Mouse (Mus musculus) lung, embryonic 15.5 days (tissue): Measurements from ENCODE around the gene Masp2. TPM values are rescaled to one million over a fixed set of nuclear protein-coding genes. Genes with fewer than 3 reads are reported as not detected.

Experiments used
- ATAC-seq: fragments of 200-750 bp; cut with Nextera tagmentation; 2 replicates; pipeline ENCODE4 v1.8.0; 2017; ENCODE audit warnings: moderate number of reproducible peaks, borderline replicate concordance; ENCODE audit not compliant: low FRiP score, low TSS enrichment; ENCODE audit errors: extremely low read depth
- H3K27ac ChIP-seq: fragments of 300-500 bp; sonication (generic); 2 replicates; pipeline ENCODE4 v1.5.1; 2015; ENCODE audit warnings: moderate library complexity, mild to moderate bottlenecking, inconsistent platforms
- H3K27me3 ChIP-seq: fragments of 300-500 bp; sonication (generic); 2 replicates; pipeline ENCODE4 v1.6.1; 2015; ENCODE audit warnings: inconsistent platforms
- H3K36me3 ChIP-seq: fragments of 300-500 bp; sonication (generic); 2 replicates; pipeline ENCODE4 v1.6.1; 2015; ENCODE audit warnings: inconsistent platforms
- H3K4me1 ChIP-seq: fragments of 300-500 bp; sonication (generic); 2 replicates; pipeline ENCODE4 v1.6.1; 2015; ENCODE audit warnings: inconsistent platforms
- H3K4me2 ChIP-seq: fragments of 300-500 bp; sonication (generic); 2 replicates; pipeline ENCODE4 v1.6.1; 2015; ENCODE audit warnings: inconsistent platforms, mild to moderate bottlenecking, moderate library complexity
- H3K4me3 ChIP-seq: fragments of 300-500 bp; sonication (generic); 2 replicates; pipeline ENCODE4 v1.5.1; 2015; ENCODE audit warnings: mild to moderate bottlenecking, inconsistent platforms
- H3K9ac ChIP-seq: fragments of 300-500 bp; sonication (generic); 2 replicates; pipeline ENCODE4 v1.6.1; 2015; ENCODE audit warnings: inconsistent platforms
- H3K9me3 ChIP-seq: fragments of 300-500 bp; sonication (generic); 2 replicates; pipeline ENCODE4 v1.6.1; 2016; ENCODE audit warnings: inconsistent platforms
- WGBS: fragments of 180-500 bp; shearing (Covaris S2); methylation state at CpG from one replicate; pipeline ENCODE4 v1.1.7; 2015; 5-methylcytosine and 5-hydroxymethylcytosine counted together
- polyA plus RNA-seq: library from polyadenylated mRNA; unstranded; fragments of >200 nt; fragmentation: Nextera tagmentation; extraction: Ambion mirVana; gene quantifications from 2 replicates; pipeline ENCODE4 v1.2.1, GENCODE M21; 2015

Masp2 gene
- polyA plus RNA-seq, 1 experiment from 2014 or later: 0.21 TPM

DNA sequence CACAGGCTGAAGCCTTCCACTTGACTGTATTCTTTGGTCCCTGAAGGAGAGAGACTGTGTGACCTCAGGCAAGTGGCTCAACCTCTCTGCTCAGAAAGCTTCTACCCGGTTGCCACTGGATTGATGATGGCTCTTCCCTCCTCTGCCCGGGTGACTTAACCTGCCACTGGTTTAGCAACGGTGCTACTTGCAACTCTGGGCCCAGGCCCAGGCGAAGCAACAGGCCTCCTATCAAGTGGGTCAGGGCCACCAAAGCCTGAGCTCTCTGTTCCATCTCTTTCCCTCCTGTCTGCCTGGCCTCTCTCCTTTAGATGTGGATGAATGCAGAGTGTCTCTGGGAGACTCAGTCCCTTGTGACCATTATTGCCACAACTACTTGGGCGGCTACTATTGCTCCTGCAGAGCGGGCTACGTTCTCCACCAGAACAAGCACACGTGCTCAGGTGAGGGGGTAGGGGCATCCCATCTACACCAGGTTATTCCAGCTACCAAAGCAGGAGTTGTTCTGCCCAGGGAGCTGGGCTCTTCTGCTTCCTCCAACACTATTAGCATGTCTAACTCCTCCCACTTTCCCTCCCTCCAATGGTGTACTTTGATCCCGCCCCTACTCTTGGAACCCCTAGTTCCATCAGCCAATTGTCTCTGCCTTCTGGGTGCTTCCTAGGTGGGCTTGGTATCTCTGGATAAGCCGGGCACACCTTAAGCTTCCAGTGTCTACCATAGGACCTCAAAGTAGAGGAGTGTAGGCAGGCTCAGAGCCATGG is 1.2 kb downstream of the Masp2 start:
- Histone ChIP-seq H3K36me3 (peaks cover 9% of the 10 kb centered on the region), H3K27me3 (no peaks in the 10 kb centered on the region), H3K9me3 (no peaks in the 10 kb centered on the region), H3K27ac (no peak overlapping the region), H3K4me2 (no peak overlapping the region), H3K9ac (no peak overlapping the region), H3K4me3 (no peak overlapping the region), H3K4me1 (0 out of 2 replicates have a peak, but pooled peaks cover under 1% of the 10 kb centered on the region)
- WGBS: 65% methylated on average over 10 of the region's 10 CpGs
- peak; percentile 15; the same call in 1 of the 2 replicates for ATAC-seq

GRCm38 (mm10) chr4:148604141-148604540 is 1.8 kb downstream of the Masp2 start:
- Histone ChIP-seq H3K4me1 (0 out of 2 replicates have a peak, but pooled peaks cover 5% of the 10 kb centered on the region), H3K27ac (no peak overlapping the region), H3K36me3 (peaks cover 4% of the 10 kb centered on the region; the same call in 1 of the 2 replicates), H3K9me3 (no peaks in the 10 kb centered on the region), H3K27me3 (no peaks in the 10 kb centered on the region), H3K9ac (no peak overlapping the region), H3K4me3 (no peak overlapping the region), H3K4me2 (no peak overlapping the region)
- no peak for ATAC-seq
- 72% methylated on average over 7 of the region's 7 CpGs for WGBS

- H3K4me2 ChIP-seq: no peak overlapping the region
- 84% methylated on average over 3 of the region's 3 CpGs for WGBS
- H3K4me3 ChIP-seq: no peak overlapping the region
- H3K9ac ChIP-seq: no peak overlapping the region
- H3K27ac ChIP-seq: no peak overlapping the region
- 0 out of 2 replicates have a peak, but pooled peaks cover 5% of the 10 kb centered on the region for H3K4me1 ChIP-seq
- no peaks in the 10 kb centered on the region for H3K36me3 ChIP-seq
- no peaks in the 10 kb centered on the region for H3K9me3 ChIP-seq
- no peaks in the 10 kb centered on the region for H3K27me3 ChIP-seq
- ATAC-seq: 0 out of 2 replicates have a peak, but pooled peaks have one; percentile 6
These were observed 2.3 kb downstream of the Masp2 start for GRCm38 (mm10) chr4:148604541-148605165.

- 26% methylated on average over 5 of the region's 5 CpGs for WGBS
These were observed 5.4 kb downstream of the Masp2 start for GRCm38 (mm10) chr4:148607758-148608157.

GRCm38 (mm10) chr4:148609805-148610204 is 7.5 kb downstream of the Masp2 start:
- 82% methylated on average over 5 of the region's 5 CpGs for WGBS
- no peaks in the 10 kb centered on the region for H3K9me3 ChIP-seq

More at GRCm38 (mm10) chr4:148607758-148608157, 5.4 kb downstream of the Masp2 start:
- Histone ChIP-seq H3K4me2 (no peak overlapping the region), H3K27me3 (no peaks in the 10 kb centered on the region), H3K9ac (no peak overlapping the region), H3K4me3 (no peak overlapping the region), H3K9me3 (no peaks in the 10 kb centered on the region), H3K4me1 (0 out of 2 replicates have a peak, but pooled peaks cover 5% of the 10 kb centered on the region), H3K27ac (no peak overlapping the region), H3K36me3 (peaks cover 8% of the 10 kb centered on the region)
- no peak for ATAC-seq

DNA sequence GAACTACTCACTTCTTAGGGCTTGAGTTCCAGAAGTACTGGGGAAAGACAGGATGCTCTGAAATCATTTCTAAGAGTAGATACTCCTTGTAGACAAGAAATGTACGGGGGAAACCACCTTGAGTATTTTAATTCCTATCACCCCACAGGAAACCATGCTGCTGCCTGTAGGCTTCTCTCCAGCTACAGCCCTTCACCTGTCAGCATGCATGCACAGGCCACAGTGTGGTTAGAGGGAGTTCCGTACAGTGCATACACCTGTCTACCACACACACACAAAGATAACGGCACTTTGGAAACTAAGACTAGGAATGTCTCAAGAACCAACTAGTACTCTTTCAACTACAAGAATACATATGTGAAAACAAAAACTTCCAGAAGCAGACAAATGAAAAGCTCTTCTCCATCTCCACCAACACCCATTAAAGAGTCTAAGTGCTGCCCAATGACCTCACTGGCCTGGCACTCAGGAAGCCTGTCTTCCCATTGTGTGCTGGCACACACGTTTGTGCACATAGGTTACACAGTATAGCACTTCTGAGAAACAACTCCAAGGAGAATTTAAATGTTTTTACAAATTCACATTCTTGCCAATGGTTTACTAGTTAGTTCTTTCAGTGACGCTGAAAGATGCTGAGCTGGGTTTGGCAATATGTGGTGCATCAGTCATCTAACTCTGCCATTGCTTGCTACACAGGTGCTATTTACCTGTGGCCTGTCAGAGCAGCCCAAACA is 8.4 kb downstream of the Masp2 start:
- Histone ChIP-seq H3K4me3 (no peak overlapping the region), H3K36me3 (peaks cover 34% of the 10 kb centered on the region), H3K9me3 (no peaks in the 10 kb centered on the region), H3K4me2 (no peak overlapping the region), H3K4me1 (0 out of 2 replicates have a peak, but pooled peaks cover 5% of the 10 kb centered on the region), H3K9ac (no peak overlapping the region), H3K27ac (no peak overlapping the region), H3K27me3 (no peaks in the 10 kb centered on the region)
- 63% methylated on average over 5 of the region's 5 CpGs for WGBS
- no peak for ATAC-seq

More at GRCm38 (mm10) chr4:148609805-148610204, 7.5 kb downstream of the Masp2 start:
- Histone ChIP-seq H3K4me3 (no peak overlapping the region), H3K27me3 (no peaks in the 10 kb centered on the region), H3K9ac (no peak overlapping the region), H3K4me2 (no peak overlapping the region), H3K4me1 (0 out of 2 replicates have a peak, but pooled peaks cover 5% of the 10 kb centered on the region), H3K36me3 (peaks cover 24% of the 10 kb centered on the region), H3K27ac (no peak overlapping the region)
- ATAC-seq: no peak

- H3K9me3 ChIP-seq: no peaks in the 10 kb centered on the region
- H3K27me3 ChIP-seq: no peaks in the 10 kb centered on the region
- ATAC-seq: no peak
- 59% methylated on average over 4 of the region's 4 CpGs for WGBS
- H3K4me1 ChIP-seq: 0 out of 2 replicates have a peak, but pooled peaks cover 5% of the 10 kb centered on the region
- no peak overlapping the region for H3K4me2 ChIP-seq
- H3K4me3 ChIP-seq: no peak overlapping the region
- H3K27ac ChIP-seq: no peak overlapping the region
- no peak overlapping the region for H3K9ac ChIP-seq
- peaks cover 49% of the 10 kb centered on the region for H3K36me3 ChIP-seq
These were observed 10.2 kb downstream of the Masp2 start for GRCm38 (mm10) chr4:148612557-148612956.

DNA sequence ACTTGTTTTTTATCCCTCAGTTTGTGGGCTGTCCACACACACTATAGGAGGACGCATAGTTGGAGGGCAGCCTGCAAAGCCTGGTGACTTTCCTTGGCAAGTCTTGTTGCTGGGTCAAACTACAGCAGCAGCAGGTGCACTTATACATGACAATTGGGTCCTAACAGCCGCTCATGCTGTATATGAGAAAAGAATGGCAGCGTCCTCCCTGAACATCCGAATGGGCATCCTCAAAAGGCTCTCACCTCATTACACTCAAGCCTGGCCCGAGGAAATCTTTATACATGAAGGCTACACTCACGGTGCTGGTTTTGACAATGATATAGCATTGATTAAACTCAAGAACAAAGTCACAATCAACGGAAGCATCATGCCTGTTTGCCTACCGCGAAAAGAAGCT is 11.4 kb downstream of the Masp2 start:
- 82% methylated on average over 9 of the region's 9 CpGs for WGBS
- no peak overlapping the region for H3K4me3 ChIP-seq
- H3K27me3 ChIP-seq: no peaks in the 10 kb centered on the region
- H3K4me1 ChIP-seq: 0 out of 2 replicates have a peak, but pooled peaks cover 3% of the 10 kb centered on the region
- no peaks in the 10 kb centered on the region for H3K9me3 ChIP-seq
- H3K9ac ChIP-seq: no peak overlapping the region
- H3K27ac ChIP-seq: no peak overlapping the region
- ATAC-seq: no peak
- H3K36me3 ChIP-seq: peaks cover 57% of the 10 kb centered on the region
- H3K4me2 ChIP-seq: no peak overlapping the region

GRCm38 (mm10) chr4:148619805-148620204 is 17.5 kb downstream of the Masp2 start:
- Histone ChIP-seq H3K27ac (no peak overlapping the region), H3K4me2 (no peak overlapping the region), H3K9me3 (no peaks in the 10 kb centered on the region), H3K9ac (no peak overlapping the region), H3K36me3 (peaks cover 90% of the 10 kb centered on the region), H3K4me3 (no peak overlapping the region), H3K27me3 (no peaks in the 10 kb centered on the region), H3K4me1 (peaks cover 33% of the 10 kb centered on the region)
- WGBS: 48% methylated on average over 1 of the region's 1 CpGs
- no peak for ATAC-seq

- 88% methylated on average over 1 of the region's 1 CpGs for WGBS
- ATAC-seq: no peak
- peaks cover 85% of the 10 kb centered on the region for H3K36me3 ChIP-seq
- no peak overlapping the region for H3K4me2 ChIP-seq
- H3K9me3 ChIP-seq: no peaks in the 10 kb centered on the region
- no peak overlapping the region for H3K9ac ChIP-seq
- H3K27ac ChIP-seq: no peak overlapping the region
- H3K4me3 ChIP-seq: no peak overlapping the region
- H3K4me1 ChIP-seq: peaks cover 38% of the 10 kb centered on the region
- H3K27me3 ChIP-seq: no peaks in the 10 kb centered on the region
These were observed 18.4 kb downstream of the Masp2 start for GRCm38 (mm10) chr4:148620718-148621117.

GRCm38 (mm10) chr4:148622485-148622884 is 20.1 kb downstream of the Masp2 start:
- H3K9ac ChIP-seq: no peak overlapping the region
- ATAC-seq: no peak
- no peak overlapping the region for H3K27ac ChIP-seq
- H3K4me2 ChIP-seq: no peak overlapping the region
- 91% methylated on average over 4 of the region's 4 CpGs for WGBS
- no peaks in the 10 kb centered on the region for H3K27me3 ChIP-seq
- H3K4me1 ChIP-seq: peaks cover 41% of the 10 kb centered on the region
- no peaks in the 10 kb centered on the region for H3K9me3 ChIP-seq
- H3K4me3 ChIP-seq: no peak overlapping the region
- H3K36me3 ChIP-seq: peaks cover 68% of the 10 kb centered on the region
